Mouse (Mus musculus): ENCODE data around the gene Mefv. TPM values are rescaled to one million over a fixed set of nuclear protein-coding genes. Genes with fewer than 3 reads are reported as not detected.

The Mefv gene
- polyA plus RNA-seq (2012; rRNA removed), result 0.05 and 0.13 TPM in 2 replicates

DNA sequence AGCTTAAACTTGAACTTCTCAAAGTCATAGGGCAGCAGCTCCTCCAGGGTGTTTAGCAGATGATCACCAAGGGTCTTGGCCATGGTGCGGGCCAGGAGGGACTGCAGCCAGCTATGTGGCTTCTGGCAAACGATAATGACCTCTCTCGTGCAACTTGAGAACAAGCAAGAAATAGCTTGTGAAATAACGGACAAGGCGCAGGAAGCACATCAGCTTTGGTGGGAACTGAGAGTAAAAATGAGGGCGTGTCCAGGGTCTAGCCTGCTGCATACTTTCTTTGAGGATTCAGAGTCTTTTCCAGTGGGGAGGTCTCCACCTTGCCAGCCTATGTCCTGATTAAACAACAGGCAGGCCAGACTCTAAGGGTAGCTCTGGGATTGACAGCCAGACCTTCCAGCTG, at the start of gene Mefv:
Gene Mefv (minus strand): TSS at position 118 of the 400 bp plus-strand sequence.

DNA sequence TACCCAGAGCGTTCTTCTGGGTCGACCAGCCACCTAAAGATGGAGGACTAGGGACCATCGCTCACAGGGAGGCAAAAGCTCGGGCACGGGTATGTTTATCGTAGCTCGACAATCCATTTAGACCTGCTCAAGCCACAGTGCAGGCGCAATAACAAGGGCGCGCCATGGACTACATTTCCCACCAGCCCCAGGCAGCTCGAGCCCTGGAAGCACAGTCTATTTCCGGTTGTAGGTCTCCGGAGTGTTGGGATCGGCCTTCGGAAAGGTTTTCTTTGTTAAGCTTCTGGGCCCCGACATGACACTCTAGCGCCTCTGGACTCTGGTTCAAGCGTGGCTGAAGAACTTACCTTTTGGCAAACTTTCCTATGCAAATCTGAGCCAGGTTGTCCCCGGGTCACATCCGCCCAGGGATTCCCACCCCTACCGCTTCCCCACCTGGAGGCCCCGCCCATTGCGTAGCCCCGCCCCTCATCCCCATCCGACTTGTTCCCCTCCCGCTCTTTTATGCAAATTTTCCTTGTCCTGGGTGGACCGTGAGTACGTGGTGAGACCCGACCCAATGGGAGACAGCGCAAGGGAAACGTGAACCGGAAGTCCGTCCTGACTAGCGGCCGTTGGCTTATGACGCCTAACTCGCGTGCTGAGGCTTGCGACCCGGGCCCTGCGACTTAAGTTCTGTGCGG, 25.7 kb upstream of the Mefv start, which contains the start of gene Zfp263:
Gene Zfp263 (plus strand): TSS at position 591 of the 683 bp plus-strand sequence.

Other genes with a start within 250 kb of the Mefv start
- not detected in 2 replicates for gene Olfr161, start 127.1 kb downstream of the Mefv start, polyA plus RNA-seq (2012; rRNA removed)
- gene Zfp263, start 26.0 kb upstream of the Mefv start, polyA plus RNA-seq (2012; rRNA removed), result 2.3 and 2.7 TPM in 2 replicates
- gene Olfr15, start 112.8 kb upstream of the Mefv start, polyA plus RNA-seq (2012; rRNA removed), result not detected in 2 replicates
- 0.26 and 0.38 TPM in 2 replicates for gene Zfp174, start 129.2 kb upstream of the Mefv start, polyA plus RNA-seq (2012; rRNA removed)
- 30.6 and 34.5 TPM in 2 replicates for gene Naa60, start 154.3 kb upstream of the Mefv start, polyA plus RNA-seq (2012; rRNA removed)
- gene Zfp597, start 166.5 kb upstream of the Mefv start, polyA plus RNA-seq (2012; rRNA removed), result 0.62 and 0.76 TPM in 2 replicates
- not detected in 2 replicates for gene Gm20695, start 166.6 kb upstream of the Mefv start, polyA plus RNA-seq (2012; rRNA removed)
- gene 1700037C18Rik, start 190.6 kb upstream of the Mefv start, polyA plus RNA-seq (2012; rRNA removed), result 5.5 and 11.8 TPM in 2 replicates
- gene Cluap1, start 190.7 kb upstream of the Mefv start, polyA plus RNA-seq (2012; rRNA removed), result 1.4 and 1.9 TPM in 2 replicates

Data from stomach, adult 2 months (tissue).